Mouse (Mus musculus) kidney, embryonic 16.5 days (tissue): ENCODE data around the gene Fn1. TPM values are rescaled to one million over a fixed set of nuclear protein-coding genes. Genes with fewer than 3 reads are reported as not detected.

Experiments
- ATAC-seq: fragments of 200-750 bp; cut with Nextera tagmentation; 2 replicates; pipeline ENCODE4 v1.8.0; 2017; ENCODE audit warnings: moderate TSS enrichment; ENCODE audit not compliant: low FRiP score, low TSS enrichment
- H3K27ac ChIP-seq: fragments of 300-500 bp; sonication (generic); 2 replicates; pipeline ENCODE4 v1.5.1; 2014; ENCODE audit warnings: low read length
- H3K27me3 ChIP-seq: fragments of 300-500 bp; sonication (generic); 2 replicates; pipeline ENCODE4 v1.6.1; 2014; ENCODE audit warnings: low read length, control low read depth, mixed read lengths; ENCODE audit not compliant: insufficient read depth
- H3K36me3 ChIP-seq: fragments of 300-500 bp; sonication (generic); 2 replicates; pipeline ENCODE4 v1.6.1; 2014; ENCODE audit warnings: low read length, control low read depth, mixed read lengths; ENCODE audit not compliant: insufficient read depth
- H3K4me1 ChIP-seq: fragments of 300-500 bp; sonication (generic); 2 replicates; pipeline ENCODE4 v1.6.1; 2014; ENCODE audit warnings: low read length, control low read depth, mixed read lengths; ENCODE audit not compliant: insufficient read depth
- H3K4me2 ChIP-seq: fragments of 300-500 bp; sonication (generic); replicated peaks from 2 replicates; pipeline ENCODE4 v1.6.1; 2014; ENCODE audit warnings: low read depth, low read length
- H3K4me3 ChIP-seq: fragments of 300-500 bp; sonication (generic); 2 replicates; pipeline ENCODE4 v1.5.1; 2014; ENCODE audit warnings: mild to moderate bottlenecking, low read length
- H3K9ac ChIP-seq: fragments of 300-500 bp; sonication (generic); replicated peaks from 2 replicates; pipeline ENCODE4 v1.6.1; 2014; ENCODE audit warnings: low read length
- H3K9me3 ChIP-seq: fragments of 300-500 bp; sonication (generic); 2 replicates; pipeline ENCODE4 v1.6.1; 2016; ENCODE audit warnings: low read length, control low read depth
- WGBS: fragments of 180-500 bp; shearing (Covaris S2); extraction: QIAGEN DNeasy Blood & Tissue Kit; methylation state at CpG from one replicate; pipeline ENCODE4 v1.1.7; 2014; 5-methylcytosine and 5-hydroxymethylcytosine counted together
- polyA plus RNA-seq: library from polyadenylated mRNA; unstranded; fragments of >200 nt; fragmentation: Nextera tagmentation; extraction: Ambion mirVana; gene quantifications from 2 replicates; pipeline ENCODE4 v1.2.1, GENCODE M21; 2015

Gene Fn1
- polyA plus RNA-seq, result 168 and 176 TPM in 2 replicates

GRCm38 (mm10) chr1:71652551-71653399, at the start of gene Fn1:
Fn1 (minus strand) TSS chr1:71653200.
- Histone ChIP-seq H3K4me3 (peak within 1 kb of the TSS; percentile 80), H3K4me2 (peak within 1 kb of the TSS; percentile 79), H3K4me1 (peaks cover 31% of the 10 kb centered on the region), H3K27ac (peak within 1 kb of the TSS; percentile 92), H3K9me3 (no peaks in the 10 kb centered on the region), H3K27me3 (no peaks in the 10 kb centered on the region), H3K9ac (peak within 1 kb of the TSS; percentile 88), H3K36me3 (peaks cover 20% of the 10 kb centered on the region)
- peak; percentile 95 for ATAC-seq
- WGBS, result under 1% methylated on average over 60 of the region's 63 CpGs

- Histone ChIP-seq H3K4me3 (no peak overlapping the region), H3K9me3 (no peaks in the 10 kb centered on the region), H3K27me3 (no peaks in the 10 kb centered on the region), H3K4me2 (no peak overlapping the region), H3K27ac (no peak overlapping the region), H3K9ac (no peak overlapping the region), H3K4me1 (peaks cover 11% of the 10 kb centered on the region; the same call in 1 of the 2 replicates), H3K36me3 (no peaks in the 10 kb centered on the region)
- no peak for ATAC-seq
- 66% methylated on average over 3 of the region's 3 CpGs for WGBS
These were observed 43.1 kb upstream of the Fn1 start for GRCm38 (mm10) chr1:71696093-71696492.

- ATAC-seq, result no peak
- H3K27ac ChIP-seq, result no peak overlapping the region
- no peak overlapping the region for H3K4me3 ChIP-seq
- no peaks in the 10 kb centered on the region for H3K36me3 ChIP-seq
- H3K9ac ChIP-seq, result no peak overlapping the region
- H3K4me1 ChIP-seq, result peaks cover 11% of the 10 kb centered on the region; the same call in 1 of the 2 replicates
- no peak overlapping the region for H3K4me2 ChIP-seq
- no peaks in the 10 kb centered on the region for H3K27me3 ChIP-seq
- WGBS, result 49% methylated on average over 8 of the region's 8 CpGs
- H3K9me3 ChIP-seq, result no peaks in the 10 kb centered on the region
These were observed 38.7 kb upstream of the Fn1 start for GRCm38 (mm10) chr1:71691472-71692277.

- 78% methylated on average over 5 of the region's 5 CpGs for whole genome bisulfite sequencing
- H3K36me3 ChIP-seq, result no peaks in the 10 kb centered on the region
- no peak overlapping the region for H3K27ac ChIP-seq
- no peak overlapping the region for H3K4me2 ChIP-seq
- H3K9me3 ChIP-seq, result no peaks in the 10 kb centered on the region
- no peaks in the 10 kb centered on the region for H3K27me3 ChIP-seq
- no peak overlapping the region for H3K9ac ChIP-seq
- no peak overlapping the region for H3K4me3 ChIP-seq
- peaks cover 14% of the 10 kb centered on the region; the same call in 1 of the 2 replicates for H3K4me1 ChIP-seq
- no peak for ATAC-seq
These were observed 35.9 kb upstream of the Fn1 start for GRCm38 (mm10) chr1:71688926-71689303.

GRCm38 (mm10) chr1:71688272-71688925, 35.4 kb upstream of the Fn1 start:
- no peak overlapping the region for H3K27ac ChIP-seq
- no peaks in the 10 kb centered on the region for H3K36me3 ChIP-seq
- no peaks in the 10 kb centered on the region for H3K27me3 ChIP-seq
- no peak overlapping the region for H3K4me3 ChIP-seq
- ATAC-seq, result no peak
- no peak overlapping the region for H3K4me2 ChIP-seq
- H3K9ac ChIP-seq, result no peak overlapping the region
- no peaks in the 10 kb centered on the region for H3K9me3 ChIP-seq
- H3K4me1 ChIP-seq, result peaks cover 15% of the 10 kb centered on the region
- 94% methylated on average over 3 of the region's 3 CpGs for WGBS

- Histone ChIP-seq H3K4me1 (peaks cover 15% of the 10 kb centered on the region), H3K9ac (no peak overlapping the region), H3K27ac (no peak overlapping the region), H3K36me3 (no peaks in the 10 kb centered on the region), H3K4me3 (no peak overlapping the region), H3K27me3 (no peaks in the 10 kb centered on the region), H3K9me3 (no peaks in the 10 kb centered on the region), H3K4me2 (no peak overlapping the region)
- WGBS, result 73% methylated on average over 5 of the region's 5 CpGs
- no peak for ATAC-seq
These were observed 33.8 kb upstream of the Fn1 start for GRCm38 (mm10) chr1:71686791-71687190.

GRCm38 (mm10) chr1:71683736-71684135, 30.7 kb upstream of the Fn1 start:
- H3K27me3 ChIP-seq, result no peaks in the 10 kb centered on the region
- 0 out of 2 replicates have a peak overlapping the region, but pooled peaks have one; percentile 18 for H3K4me2 ChIP-seq
- H3K4me1 ChIP-seq, result peaks cover 20% of the 10 kb centered on the region; the same call in 1 of the 2 replicates
- WGBS, result 16% methylated on average over 6 of the region's 6 CpGs
- H3K36me3 ChIP-seq, result no peaks in the 10 kb centered on the region
- peak; percentile 63 for ATAC-seq
- no peaks in the 10 kb centered on the region for H3K9me3 ChIP-seq
- H3K27ac ChIP-seq, result no peak overlapping the region
- no peak overlapping the region for H3K9ac ChIP-seq
- H3K4me3 ChIP-seq, result no peak overlapping the region

GRCm38 (mm10) chr1:71682194-71682715, 29.3 kb upstream of the Fn1 start:
- no peaks in the 10 kb centered on the region for H3K27me3 ChIP-seq
- WGBS, result 19% methylated on average over 5 of the region's 5 CpGs
- H3K27ac ChIP-seq, result peak overlapping the region; percentile 68; the same call in 1 of the 2 replicates
- H3K36me3 ChIP-seq, result no peaks in the 10 kb centered on the region
- H3K4me2 ChIP-seq, result no peak overlapping the region
- H3K9ac ChIP-seq, result no peak overlapping the region
- H3K4me3 ChIP-seq, result no peak overlapping the region
- ATAC-seq, result no peak; the same call in 1 of the 2 replicates
- H3K9me3 ChIP-seq, result peaks cover 4% of the 10 kb centered on the region; the same call in 1 of the 2 replicates
- H3K4me1 ChIP-seq, result peaks cover 20% of the 10 kb centered on the region; the same call in 1 of the 2 replicates

- Histone ChIP-seq H3K9me3 (peaks cover 4% of the 10 kb centered on the region; the same call in 1 of the 2 replicates), H3K27me3 (no peaks in the 10 kb centered on the region), H3K4me2 (no peak overlapping the region), H3K27ac (peak overlapping the region; percentile 43; the same call in 1 of the 2 replicates), H3K36me3 (no peaks in the 10 kb centered on the region), H3K4me3 (no peak overlapping the region), H3K4me1 (peaks cover 20% of the 10 kb centered on the region; the same call in 1 of the 2 replicates), H3K9ac (no peak overlapping the region)
- WGBS, result 16% methylated on average over 2 of the region's 2 CpGs
- ATAC-seq, result no peak
These were observed 28.3 kb upstream of the Fn1 start for GRCm38 (mm10) chr1:71681306-71681705.
